Mouse (Mus musculus) Patski (cell line): Measurements from ENCODE around the gene Spib. TPM values are rescaled to one million over a fixed set of nuclear protein-coding genes. Genes with fewer than 3 reads are reported as not detected.

Experiments used
- ATAC-seq: fragments of 100-300 bp; one replicate; pipeline ENCODE4 v1.8.0; 2021
- CTCF ChIA-PET: fragments of 350-600 bp; sonication (Branson Sonifier 250); formaldehyde crosslinking; loops from one replicate; lab custom pipeline; 2022; ENCODE audit warnings: inconsistent platforms; lab: Charles Lee
- POLR2A ChIA-PET: fragments of 350-600 bp; sonication (Branson Sonifier 250); formaldehyde crosslinking; loops from one replicate; lab custom pipeline; 2022; ENCODE audit warnings: antibody characterized with exemption, inconsistent platforms; lab: Charles Lee
- DNase-seq: peaks from one replicate; pipeline ENCODE4 v3.0.0-alpha.2; 2011; ENCODE audit warnings: low read depth, low spot score
- H3K27me3 ChIP-seq: fragments of 371-371 bp; one replicate; pipeline ENCODE4 v1.5.1; 2021
- CTCF ChIP-seq: fragments of 100-300 bp; IDR thresholded peaks from one replicate; pipeline ENCODE4 v1.5.1; 2021
- in situ Hi-C: fragments of 300-500 bp; cut with MboI; formaldehyde crosslinking; loops from 3 replicates; pipeline ENCODE4 v1.11.1; 2018; ENCODE audit warnings: low pct_unique_long_range_greater_than_20kb, mixed read lengths
- polyA plus RNA-seq: library from polyadenylated mRNA; unstranded; gene quantifications from one replicate; pipeline ENCODE4 v1.2.3, GENCODE M21; 2021

The Spib gene
- polyA plus RNA-seq, 1 experiment from 2014 or later: 0.14 TPM

- no peak for TF ChIP-seq CTCF
- ChIA-PET POLR2A (interaction anchor here (0.7 to 2.7 kb wide), 3 partner anchors 10 to 17 kb away, joined by 3 to 6 read pairs (median 4); partner anchors contain the start of genes Nr1h2 and Pold1), CTCF (interaction anchor here (1.1 to 2.9 kb wide), 4 partner anchors 10 to 24 kb away, joined by 3 to 26 read pairs (median 18); partner anchors contain the start of gene Pold1)
- DNase-seq (no peak), ATAC-seq (peak; percentile 31)
- in situ Hi-C loops: no loop called here
- H3K27me3 ChIP-seq: no peaks in the 10 kb centered on the region
Measured at GRCm38 (mm10) chr7:44537009-44537408, 5.1 kb upstream of the Spib start.

DNA sequence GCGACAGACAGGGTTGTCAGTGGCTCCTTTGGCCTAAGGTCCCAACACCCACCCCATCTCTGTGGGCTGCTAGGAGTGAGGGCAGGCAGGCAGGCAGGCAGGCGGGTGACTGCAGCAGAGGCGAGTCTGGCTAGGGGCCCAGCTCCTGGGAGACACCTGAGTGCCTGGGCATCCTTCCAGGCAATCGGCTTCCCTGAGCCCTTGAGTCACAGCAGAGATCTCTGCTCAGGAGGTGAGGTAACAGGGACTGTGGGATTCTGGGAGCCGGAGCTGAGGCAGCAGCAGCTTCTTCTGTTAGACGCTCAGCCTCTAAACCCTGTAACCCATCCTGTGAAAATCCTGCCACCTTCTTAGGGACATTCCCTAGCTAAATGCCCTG is 4.7 kb upstream of the Spib start:
- in situ Hi-C loops: no loop called here
- H3K27me3 ChIP-seq: no peaks in the 10 kb centered on the region
- POLR2A ChIA-PET: interaction anchor here (0.8 to 2.7 kb wide), 4 partner anchors 10 to 17 kb away, joined by 4 to 6 read pairs (median 4); partner anchors contain the start of gene Nr1h2
- TF ChIP-seq CTCF: no peak
- ATAC-seq (peak; percentile 28), DNase-seq (peak; percentile 68)
- CTCF ChIA-PET: interaction anchor here (0.8 to 2.9 kb wide), 5 partner anchors 10 to 24 kb away, joined by 3 to 26 read pairs (median 12); partner anchors contain the start of gene Pold1

- in situ Hi-C loops: no loop called here
- ChIA-PET POLR2A (interaction anchor here (0.6 to 2.7 kb wide), 5 partner anchors 11 to 526 kb away, joined by 4 to 6 read pairs (median 4); partner anchors contain the start of gene Nr1h2), CTCF (interaction anchor here (0.8 to 2.9 kb wide), 5 partner anchors 9 to 25 kb away, joined by 3 to 26 read pairs (median 12); partner anchors contain the start of gene Pold1)
- DNase-seq (no peak), ATAC-seq (no peak)
- no peak for TF ChIP-seq CTCF
- no peaks in the 10 kb centered on the region for H3K27me3 ChIP-seq
Measured at GRCm38 (mm10) chr7:44535657-44536589, 4.1 kb upstream of the Spib start.

GRCm38 (mm10) chr7:44534656-44535441 is 3.0 kb upstream of the Spib start:
- TF ChIP-seq CTCF: no peak
- CTCF ChIA-PET: interaction anchor here (2.7 kb wide), 1 partner anchor 13 kb away, joined by 12 read pairs; no protein-coding TSS in a partner anchor
- POLR2A ChIA-PET: interaction anchor here (2.7 kb wide), 1 partner anchor 12 kb away, joined by 6 read pairs; no protein-coding TSS in a partner anchor
- H3K27me3 ChIP-seq: no peaks in the 10 kb centered on the region
- DNase-seq (no peak), ATAC-seq (no peak)
- in situ Hi-C loops: no loop called here

DNA sequence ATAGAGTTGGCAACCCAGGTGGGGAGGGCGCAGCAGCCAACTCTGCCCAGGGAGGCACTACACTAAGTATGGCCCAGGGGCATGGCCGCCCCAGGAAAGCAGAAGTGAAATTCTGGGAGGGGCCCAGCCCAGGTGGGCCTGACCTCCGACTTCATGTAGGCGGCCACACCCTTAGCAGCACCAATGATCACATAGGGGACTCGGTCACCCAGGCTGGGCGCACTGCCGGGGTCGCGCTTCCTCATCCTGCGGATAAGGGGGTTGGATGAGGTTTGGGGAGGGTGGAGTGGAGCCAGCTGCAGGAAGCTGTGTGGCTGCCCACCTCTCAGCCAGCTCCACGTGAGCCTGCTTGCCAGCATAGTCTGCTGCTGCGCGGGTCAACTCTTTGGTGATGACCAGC is 2.4 kb upstream of the Spib start:
- TF ChIP-seq CTCF: no peak
- POLR2A ChIA-PET: no interaction called here

DNA sequence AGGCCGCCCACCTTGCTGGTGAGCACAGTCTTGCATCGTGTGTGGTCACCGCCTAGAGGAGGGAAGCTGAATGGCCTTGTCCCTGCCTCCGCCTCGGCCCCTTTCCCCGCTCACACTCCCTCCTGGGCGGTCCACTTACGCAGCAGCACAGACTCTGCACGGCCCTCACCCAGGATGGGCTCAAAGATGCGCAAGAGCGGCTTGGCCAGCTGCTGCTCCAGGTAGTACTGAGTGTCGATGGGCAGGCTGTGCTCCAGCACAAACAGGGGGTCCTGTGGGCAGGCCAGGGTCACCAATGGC is 1.8 kb upstream of the Spib start:
- in situ Hi-C loops: no loop called here
- no peak for TF ChIP-seq CTCF
- POLR2A ChIA-PET: no interaction called here
- H3K27me3 ChIP-seq: no peaks in the 10 kb centered on the region
- ATAC-seq (no peak), DNase-seq (no peak)
- CTCF ChIA-PET: no interaction called here

More for the DNA sequence above, 2.4 kb upstream of the Spib start:
- H3K27me3 ChIP-seq: no peaks in the 10 kb centered on the region
- ATAC-seq (no peak), DNase-seq (no peak)
- in situ Hi-C loops: no loop called here
- CTCF ChIA-PET: no interaction called here

- DNase-seq: no peak
- no peak for TF ChIP-seq CTCF
- no peak for ATAC-seq
- no peaks in the 10 kb centered on the region for H3K27me3 ChIP-seq
- in situ Hi-C loops: no loop called here
- ChIA-PET CTCF (interaction anchor here (0.8 to 1.2 kb wide), 2 partner anchors 11 to 16 kb away, joined by 3 to 4 read pairs; no protein-coding TSS in a partner anchor), POLR2A (no interaction called here)
Measured at GRCm38 (mm10) chr7:44532918-44533745, 1.3 kb upstream of the Spib start.

DNA sequence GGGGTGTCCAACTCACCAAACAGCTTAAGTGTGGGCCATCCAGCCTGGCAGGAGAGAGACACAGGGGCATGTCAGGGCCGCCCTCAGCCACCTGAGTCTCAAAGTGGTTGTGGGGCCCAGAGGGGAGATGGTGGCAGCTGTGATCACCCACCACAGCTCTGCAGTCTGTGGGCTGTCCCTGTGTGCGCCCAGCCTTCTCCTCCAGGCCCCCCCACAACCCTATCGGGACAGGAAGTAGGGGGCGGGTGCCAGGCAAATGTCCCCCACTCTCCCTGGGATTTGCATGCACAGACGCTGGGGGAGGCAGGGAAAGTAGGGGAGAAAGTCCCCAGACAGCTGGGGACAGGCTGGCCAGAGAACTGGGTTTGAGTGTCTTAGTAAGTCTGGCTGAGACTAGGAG is 664 bp downstream of the Spib start:
- ATAC-seq: no peak
- no peak for DNase-seq
- TF ChIP-seq CTCF: no peak
- ChIA-PET POLR2A (no interaction called here), CTCF (no interaction called here)
- H3K27me3 ChIP-seq: no peaks in the 10 kb centered on the region
- in situ Hi-C loops: no loop called here

DNA sequence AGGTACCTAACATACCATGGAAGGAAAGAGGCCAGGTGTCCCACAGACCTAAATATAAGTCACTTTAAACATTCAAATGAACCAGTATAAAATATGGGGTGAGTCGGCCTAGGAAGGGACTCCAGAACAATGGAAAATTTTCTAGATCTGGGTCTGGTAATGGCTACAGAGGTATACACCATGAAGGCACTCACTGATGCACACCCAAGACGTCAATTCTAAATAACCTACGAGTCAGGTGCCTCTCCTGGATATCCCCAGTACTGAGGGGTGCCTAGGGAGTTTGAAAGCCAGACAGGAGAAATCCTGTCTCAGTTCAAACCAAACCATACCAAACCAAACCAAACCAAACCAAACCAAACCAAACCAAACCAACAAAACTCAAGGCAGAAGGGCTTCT is 1.4 kb downstream of the Spib start:
- no peak for DNase-seq

More for the DNA sequence above, 1.4 kb downstream of the Spib start:
- ChIA-PET CTCF (interaction anchor here (0.9 to 1.0 kb wide), 2 partner anchors 9 to 18 kb away, joined by 3 read pairs; partner anchors contain the start of gene Pold1), POLR2A (no interaction called here)
- no peak for ATAC-seq
- H3K27me3 ChIP-seq: no peaks in the 10 kb centered on the region
- in situ Hi-C loops: no loop called here
- no peak for TF ChIP-seq CTCF
